Mouse (Mus musculus): Measurements from ENCODE around the gene Zan. TPM values are rescaled to one million over a fixed set of nuclear protein-coding genes. Genes with fewer than 3 reads are reported as not detected.

Zan gene
- polyA plus RNA-seq, 1 experiment: 0.04 TPM

- TF ChIP-seq POLR2A (IDR thresholded peaks at IDR 0.05; ENCODE audit: insufficient read depth, low read length) (no peak), EP300 (IDR thresholded peaks at IDR 0.05; ENCODE audit: insufficient read depth, low read depth, low read length) (no peak), CTCF (IDR thresholded peaks at IDR 0.05; ENCODE audit: low read depth, low read length) (no peak)
- H3K27ac ChIP-seq (ENCODE audit: insufficient read depth, low read length): peak overlapping the region; percentile 20; the same call in 1 of the 2 replicates
- peaks cover 2% of the 10 kb centered on the region for H3K4me1 ChIP-seq (ENCODE audit: control insufficient read depth, insufficient read depth, low read length)
- H3K27me3 ChIP-seq (ENCODE audit: control insufficient read depth, insufficient read depth, low read length, poor library complexity, severe bottlenecking): no peaks in the 10 kb centered on the region
- no peaks in the 10 kb centered on the region for H3K9me3 ChIP-seq (replicated peaks; ENCODE audit: control insufficient read depth, insufficient read depth, low read length, poor library complexity, severe bottlenecking)
- H3K36me3 ChIP-seq (ENCODE audit: control insufficient read depth, insufficient read depth, low read length, poor library complexity, severe bottlenecking): no peaks in the 10 kb centered on the region
- peak overlapping the region; percentile 35 for H3K9ac ChIP-seq (ENCODE audit: low read depth, poor library complexity, severe bottlenecking)
- H3K4me3 ChIP-seq (ENCODE audit: low read depth, low read length): peak overlapping the region; percentile 61
Measured at GRCm38 (mm10) chr5:137339290-137339979, 137.4 kb downstream of the Zan start.

DNA sequence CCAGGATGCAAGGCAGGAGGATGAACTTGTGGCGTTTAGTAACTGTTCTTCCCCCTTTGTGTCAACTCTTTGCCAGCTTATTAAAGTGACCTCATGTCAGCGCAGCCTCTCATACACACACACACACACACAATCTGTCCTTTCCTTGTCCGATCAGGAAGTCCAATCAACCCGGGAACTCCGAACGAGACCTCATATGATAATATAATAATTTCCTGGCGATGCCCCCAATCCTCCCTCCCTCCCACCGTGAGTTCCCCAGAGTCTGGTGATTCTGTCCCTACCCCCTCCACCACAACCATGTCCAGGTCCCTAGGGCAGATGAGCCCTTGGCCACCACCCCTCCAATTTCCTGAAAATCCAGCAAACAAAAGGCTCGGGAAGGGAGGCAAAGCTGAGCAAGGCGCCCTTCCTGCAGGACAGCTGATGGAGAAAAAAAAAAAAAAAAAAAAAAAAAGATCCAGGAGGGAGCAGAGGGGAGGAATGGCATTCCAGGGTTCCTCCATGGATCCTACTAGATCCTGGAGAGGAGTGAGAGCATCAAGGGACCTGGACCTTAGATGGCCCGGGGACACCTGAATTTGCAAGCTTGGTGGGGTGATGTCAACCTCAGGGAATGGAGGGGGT, 138.1 kb downstream of the Zan start:
- TF ChIP-seq CTCF (IDR thresholded peaks at IDR 0.05; ENCODE audit: low read depth, low read length) (no peak), POLR2A (IDR thresholded peaks at IDR 0.05; ENCODE audit: insufficient read depth, low read length) (peak; percentile 6), EP300 (IDR thresholded peaks at IDR 0.05; ENCODE audit: insufficient read depth, low read depth, low read length) (no peak)
- Histone ChIP-seq H3K9me3 (replicated peaks; ENCODE audit: control insufficient read depth, insufficient read depth, low read length, poor library complexity, severe bottlenecking) (no peaks in the 10 kb centered on the region), H3K27me3 (ENCODE audit: control insufficient read depth, insufficient read depth, low read length, poor library complexity, severe bottlenecking) (no peaks in the 10 kb centered on the region), H3K36me3 (ENCODE audit: control insufficient read depth, insufficient read depth, low read length, poor library complexity, severe bottlenecking) (no peaks in the 10 kb centered on the region), H3K4me3 (ENCODE audit: low read depth, low read length) (peak overlapping the region; percentile 61), H3K27ac (ENCODE audit: insufficient read depth, low read length) (0 out of 2 replicates have a peak overlapping the region, but pooled peaks have one; percentile 20), H3K9ac (ENCODE audit: low read depth, poor library complexity, severe bottlenecking) (peak overlapping the region; percentile 35), H3K4me1 (ENCODE audit: control insufficient read depth, insufficient read depth, low read length) (peaks cover 2% of the 10 kb centered on the region)

DNA sequence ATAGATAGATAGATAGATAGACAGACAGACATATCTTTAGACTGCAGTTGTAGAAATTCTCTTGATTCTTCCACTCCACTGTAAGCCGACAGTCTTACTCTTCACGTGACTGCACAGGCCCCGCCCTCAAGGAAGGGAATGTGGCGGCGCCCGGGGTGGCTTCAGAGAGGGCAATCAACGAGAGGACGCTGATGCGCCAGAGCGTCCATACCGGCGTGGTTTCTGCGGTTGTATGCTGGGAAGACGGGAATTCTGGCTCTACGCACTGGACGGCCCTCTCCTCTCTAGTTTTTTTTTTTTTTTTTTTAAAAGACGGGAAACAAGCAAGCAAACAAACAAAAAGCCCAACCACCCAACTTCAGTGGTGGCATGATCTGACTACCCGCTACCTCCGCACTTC, 138.6 kb downstream of the Zan start:
- 0 out of 2 replicates have a peak, but pooled peaks have one; percentile 34 for TF ChIP-seq EP300 (IDR thresholded peaks at IDR 0.05; ENCODE audit: insufficient read depth, low read depth, low read length)
- no peak for TF ChIP-seq CTCF (IDR thresholded peaks at IDR 0.05; ENCODE audit: low read depth, low read length)
- peaks cover 2% of the 10 kb centered on the region for H3K4me1 ChIP-seq (ENCODE audit: control insufficient read depth, insufficient read depth, low read length)

GRCm38 (mm10) chr5:137337190-137337589, 139.7 kb downstream of the Zan start:
- H3K4me1 ChIP-seq (ENCODE audit: control insufficient read depth, insufficient read depth, low read length): peaks cover 2% of the 10 kb centered on the region
- H3K9me3 ChIP-seq (replicated peaks; ENCODE audit: control insufficient read depth, insufficient read depth, low read length, poor library complexity, severe bottlenecking): no peaks in the 10 kb centered on the region
- H3K9ac ChIP-seq (ENCODE audit: low read depth, poor library complexity, severe bottlenecking): no peak overlapping the region
- no peak overlapping the region; the same call in 1 of the 2 replicates for H3K27ac ChIP-seq (ENCODE audit: insufficient read depth, low read length)
- no peaks in the 10 kb centered on the region for H3K27me3 ChIP-seq (ENCODE audit: control insufficient read depth, insufficient read depth, low read length, poor library complexity, severe bottlenecking)
- H3K4me3 ChIP-seq (ENCODE audit: low read depth, low read length): no peak overlapping the region
- no peaks in the 10 kb centered on the region for H3K36me3 ChIP-seq (ENCODE audit: control insufficient read depth, insufficient read depth, low read length, poor library complexity, severe bottlenecking)
- TF ChIP-seq CTCF (IDR thresholded peaks at IDR 0.05; ENCODE audit: low read depth, low read length): no peak
- TF ChIP-seq EP300 (IDR thresholded peaks at IDR 0.05; ENCODE audit: insufficient read depth, low read depth, low read length): peak; percentile 74; the same call in 1 of the 2 replicates

More for the DNA sequence above, 138.6 kb downstream of the Zan start:
- H3K4me3 ChIP-seq (ENCODE audit: low read depth, low read length): peak overlapping the region; percentile 61
- H3K27me3 ChIP-seq (ENCODE audit: control insufficient read depth, insufficient read depth, low read length, poor library complexity, severe bottlenecking): no peaks in the 10 kb centered on the region
- H3K27ac ChIP-seq (ENCODE audit: insufficient read depth, low read length): 0 out of 2 replicates have a peak overlapping the region, but pooled peaks have one; percentile 1
- H3K36me3 ChIP-seq (ENCODE audit: control insufficient read depth, insufficient read depth, low read length, poor library complexity, severe bottlenecking): no peaks in the 10 kb centered on the region
- peak overlapping the region; percentile 35 for H3K9ac ChIP-seq (ENCODE audit: low read depth, poor library complexity, severe bottlenecking)
- H3K9me3 ChIP-seq (replicated peaks; ENCODE audit: control insufficient read depth, insufficient read depth, low read length, poor library complexity, severe bottlenecking): no peaks in the 10 kb centered on the region

DNA sequence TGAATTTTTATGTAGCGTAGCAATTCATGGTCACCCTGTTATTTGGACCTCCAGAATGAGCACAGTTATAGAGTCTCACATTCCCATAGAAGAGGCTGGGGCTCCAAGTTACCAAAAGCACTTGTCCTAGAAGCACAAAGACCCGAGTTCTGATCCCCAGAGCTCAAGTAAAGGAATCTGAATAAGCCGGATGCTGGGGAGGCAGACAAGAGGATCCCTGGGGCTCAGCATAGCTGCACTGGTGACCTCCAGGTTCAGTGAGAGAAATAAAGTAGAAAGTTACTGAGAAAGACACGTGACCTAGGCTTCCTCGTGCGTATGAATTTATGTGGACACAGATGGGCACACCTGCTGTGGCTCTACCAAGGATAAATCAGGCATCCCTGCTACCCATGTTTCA, 141.8 kb downstream of the Zan start:
- Histone ChIP-seq H3K9ac (ENCODE audit: low read depth, poor library complexity, severe bottlenecking) (no peak overlapping the region), H3K27ac (ENCODE audit: insufficient read depth, low read length) (no peak overlapping the region), H3K4me3 (ENCODE audit: low read depth, low read length) (no peak overlapping the region), H3K9me3 (replicated peaks; ENCODE audit: control insufficient read depth, insufficient read depth, low read length, poor library complexity, severe bottlenecking) (no peaks in the 10 kb centered on the region), H3K4me1 (ENCODE audit: control insufficient read depth, insufficient read depth, low read length) (peaks cover 2% of the 10 kb centered on the region), H3K27me3 (ENCODE audit: control insufficient read depth, insufficient read depth, low read length, poor library complexity, severe bottlenecking) (no peaks in the 10 kb centered on the region), H3K36me3 (ENCODE audit: control insufficient read depth, insufficient read depth, low read length, poor library complexity, severe bottlenecking) (no peaks in the 10 kb centered on the region)
- no peak for TF ChIP-seq EP300 (IDR thresholded peaks at IDR 0.05; ENCODE audit: insufficient read depth, low read depth, low read length)
- TF ChIP-seq CTCF (IDR thresholded peaks at IDR 0.05; ENCODE audit: low read depth, low read length): no peak
- no peak for TF ChIP-seq POLR2A (IDR thresholded peaks at IDR 0.05; ENCODE audit: insufficient read depth, low read length)

DNA sequence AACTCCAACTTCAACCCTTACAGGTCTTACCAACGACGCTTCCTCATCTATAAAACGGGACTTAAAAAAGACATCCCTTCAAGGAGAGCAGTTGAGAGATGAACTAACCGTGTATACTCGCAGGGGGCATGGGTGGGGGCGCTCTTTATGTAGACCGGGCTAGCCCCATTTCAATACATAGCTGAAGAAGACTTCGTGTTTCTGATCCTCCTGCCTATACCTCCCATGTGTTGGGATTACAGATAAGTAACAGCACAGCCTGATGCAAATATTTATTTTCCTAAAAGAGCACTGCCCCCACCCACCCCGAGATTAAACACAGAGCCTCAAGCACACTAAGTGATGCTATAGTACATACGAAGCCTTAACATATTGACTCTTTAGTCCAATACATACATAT, 142.5 kb downstream of the Zan start:
- Histone ChIP-seq H3K27me3 (ENCODE audit: control insufficient read depth, insufficient read depth, low read length, poor library complexity, severe bottlenecking) (no peaks in the 10 kb centered on the region), H3K4me3 (ENCODE audit: low read depth, low read length) (peak overlapping the region; percentile 59; the same call in 1 of the 2 replicates), H3K4me1 (ENCODE audit: control insufficient read depth, insufficient read depth, low read length) (no peaks in the 10 kb centered on the region), H3K27ac (ENCODE audit: insufficient read depth, low read length) (0 out of 2 replicates have a peak overlapping the region, but pooled peaks have one; percentile 38), H3K9ac (ENCODE audit: low read depth, poor library complexity, severe bottlenecking) (no peak overlapping the region), H3K36me3 (ENCODE audit: control insufficient read depth, insufficient read depth, low read length, poor library complexity, severe bottlenecking) (no peaks in the 10 kb centered on the region), H3K9me3 (replicated peaks; ENCODE audit: control insufficient read depth, insufficient read depth, low read length, poor library complexity, severe bottlenecking) (no peaks in the 10 kb centered on the region)
- TF ChIP-seq CTCF (IDR thresholded peaks at IDR 0.05; ENCODE audit: low read depth, low read length) (no peak), EP300 (IDR thresholded peaks at IDR 0.05; ENCODE audit: insufficient read depth, low read depth, low read length) (no peak), POLR2A (IDR thresholded peaks at IDR 0.05; ENCODE audit: insufficient read depth, low read length) (no peak)

Data from ES-Bruce4 (cell line).